Mouse (Mus musculus): Measurements from ENCODE around the gene Ckb.
"Not testable (repeated sequence)": the region's sequence is repeated elsewhere in the genome, so short reads cannot be mapped to it uniquely, and the experiment has no call there.

The Ckb gene

GRCm38 (mm10) chr12:111668457-111668912 is 3.7 kb downstream of the Ckb start:
- DNase-seq (ENCODE audit: low spot score) = peak; percentile 93

- DNase-seq (ENCODE audit: low spot score) = no peak
Measured at GRCm38 (mm10) chr12:111667421-111667820, 4.7 kb downstream of the Ckb start.

GRCm38 (mm10) chr12:111666380-111666779 is 5.8 kb downstream of the Ckb start:
- DNase-seq (ENCODE audit: low spot score) = no peak

GRCm38 (mm10) chr12:111665041-111665880 is 6.9 kb downstream of the Ckb start:
- DNase-seq (ENCODE audit: low spot score) = no peak

- no peak for DNase-seq (ENCODE audit: low spot score)
Measured at GRCm38 (mm10) chr12:111664144-111664634, 7.9 kb downstream of the Ckb start.

- DNase-seq (ENCODE audit: low spot score) = no peak
Measured at GRCm38 (mm10) chr12:111663228-111664143, 8.7 kb downstream of the Ckb start.

DNA sequence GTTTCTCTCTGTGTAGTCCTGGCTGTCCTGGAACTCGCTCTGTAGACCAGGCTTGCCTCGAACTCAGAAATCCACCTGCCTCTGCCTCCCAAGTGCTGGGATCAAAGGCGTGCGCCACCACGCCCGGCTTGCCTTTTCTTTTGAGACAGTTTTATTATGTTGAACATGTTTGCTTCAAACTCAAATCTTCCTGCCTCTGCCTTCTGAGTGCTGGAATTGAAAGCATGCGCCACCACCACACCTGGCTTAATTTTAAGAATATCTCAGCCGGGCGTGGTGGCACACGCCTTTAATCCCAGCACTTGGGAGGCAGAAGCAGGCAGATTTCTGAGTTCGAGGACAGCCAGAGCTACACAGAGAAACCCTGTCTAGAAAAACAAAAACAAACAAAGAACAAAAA is 10.6 kb downstream of the Ckb start:
- not testable (repeated sequence) for DNase-seq (ENCODE audit: low spot score)

DNA sequence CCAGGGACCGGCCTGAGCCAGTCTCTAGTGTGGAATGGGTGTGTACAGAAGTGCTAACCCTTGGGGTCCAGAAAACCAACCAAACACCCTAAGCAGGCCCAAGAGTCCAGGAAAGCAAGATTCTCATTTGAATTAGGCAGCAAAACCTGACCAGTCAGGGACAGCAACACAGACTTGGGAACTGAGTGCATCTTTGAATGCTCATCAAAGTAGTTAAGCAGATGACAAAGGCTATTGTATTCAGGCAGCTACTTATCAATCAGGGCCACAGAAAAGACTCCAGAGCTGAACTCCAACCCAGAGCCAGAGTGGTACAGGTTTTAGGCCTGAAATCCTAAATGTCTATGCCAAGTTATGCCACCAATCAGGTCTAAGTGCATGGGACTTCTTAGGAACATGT is 11.5 kb downstream of the Ckb start:
- DNase-seq (ENCODE audit: low spot score) = no peak

DNA sequence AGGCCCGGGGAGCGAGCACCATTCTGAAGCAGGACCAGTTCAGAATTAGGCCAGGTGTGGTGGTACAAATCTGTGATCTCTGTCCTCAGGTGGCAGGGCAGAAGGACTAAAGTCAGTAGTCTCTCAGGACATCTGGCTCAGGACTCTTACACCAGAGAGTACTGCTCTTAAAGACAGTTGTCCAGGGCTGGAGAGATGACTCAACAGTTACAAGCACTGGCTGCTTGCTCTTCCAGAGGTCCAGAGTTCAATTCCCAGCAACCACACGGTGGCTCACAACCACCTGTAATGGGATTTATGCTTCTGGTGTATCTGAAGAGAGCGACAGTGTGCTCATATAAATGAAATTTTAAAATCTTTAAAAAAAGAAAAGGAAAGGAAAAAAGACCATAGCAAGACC is 12.8 kb downstream of the Ckb start:
- DNase-seq (ENCODE audit: low spot score) = no peak

DNA sequence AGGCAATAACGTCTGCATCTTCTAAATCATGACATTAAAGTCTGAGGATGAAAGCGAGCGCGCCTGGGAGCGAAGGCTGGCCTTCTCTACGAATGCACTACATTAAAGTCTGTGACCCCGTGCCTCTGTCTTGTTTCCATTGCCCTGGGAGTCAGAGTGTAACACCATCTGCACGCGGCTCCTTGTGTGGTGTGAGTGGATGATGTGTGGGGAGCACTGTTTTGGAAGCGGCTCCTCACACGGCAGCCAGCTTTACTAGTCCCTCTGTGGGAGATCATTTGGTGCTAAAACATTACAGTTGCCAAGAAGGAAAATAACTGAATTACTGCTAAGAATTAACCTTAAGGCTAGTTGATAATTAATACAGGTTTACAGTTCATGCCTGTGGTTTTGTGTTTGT is 16.4 kb downstream of the Ckb start:
- DNase-seq (ENCODE audit: low spot score) = no peak

GRCm38 (mm10) chr12:111653434-111653833 is 18.7 kb downstream of the Ckb start:
- peak; percentile 56 for DNase-seq (ENCODE audit: low spot score)

- DNase-seq (ENCODE audit: low spot score) = no peak
Measured at GRCm38 (mm10) chr12:111652953-111653352, 19.2 kb downstream of the Ckb start.

- peak; percentile 34 for DNase-seq (ENCODE audit: low spot score)
Measured at GRCm38 (mm10) chr12:111648061-111648645, 24.0 kb downstream of the Ckb start.

All from MN1 (cell line).